Mouse (Mus musculus): ENCODE measurements around the gene Ddr1. TPM values are rescaled to one million over a fixed set of nuclear protein-coding genes. Genes with fewer than 3 reads are reported as not detected.
A peak's percentile ranks its signal among the peaks of the same experiment; 100 is the strongest.

Gene Ddr1
- total RNA-seq, 2 experiments from 2014 or later, result 69.6 to 71.4 TPM

GRCm38 (mm10) chr17:35725286-35726232, 21.1 kb upstream of the Ddr1 start:
- DNase-seq (ENCODE audit: low spot score in 2 of 2), result peak; percentile 90 to 96

DNA sequence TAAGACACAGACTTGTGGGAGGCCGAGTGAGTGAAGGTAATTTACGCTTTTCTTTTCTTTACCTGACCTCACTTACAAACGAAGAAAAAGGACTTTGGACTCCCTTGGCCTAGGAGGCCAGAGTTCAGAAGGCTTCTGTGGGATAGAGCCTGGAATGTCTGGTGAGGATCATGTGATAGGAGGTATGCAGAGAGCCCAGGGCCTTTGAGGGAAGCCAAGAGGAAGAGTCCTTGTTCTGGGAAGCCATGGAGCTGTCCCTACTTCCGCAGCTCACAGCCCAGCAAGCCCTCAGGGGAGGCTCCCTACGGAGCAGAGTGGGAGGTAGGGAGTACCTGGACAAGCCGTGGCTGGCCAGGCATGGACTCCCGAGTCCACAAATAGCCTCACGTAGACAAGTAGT, 17.3 kb upstream of the Ddr1 start:
- DNase-seq (ENCODE audit: low spot score in 2 of 2), result no peak

DNA sequence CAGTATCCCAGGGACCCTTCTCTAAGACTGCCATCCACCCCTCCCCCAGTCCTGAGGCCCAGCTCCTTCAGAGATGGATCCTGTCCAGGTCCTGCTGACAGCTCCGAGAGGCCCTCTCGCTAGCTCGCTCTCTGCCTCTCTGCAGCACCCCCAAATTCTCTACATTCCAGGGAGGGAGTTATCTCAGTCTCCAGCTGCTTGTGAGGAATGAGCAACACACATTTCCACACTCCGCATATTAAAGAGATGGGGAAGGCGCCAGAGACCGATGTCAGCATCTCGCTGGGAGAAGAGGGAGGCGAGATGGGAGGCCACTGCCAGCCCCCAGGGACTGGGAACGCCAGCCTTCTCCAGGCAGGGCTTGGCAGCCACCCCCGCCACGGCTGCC, 15.9 kb upstream of the Ddr1 start:
- DNase-seq (ENCODE audit: low spot score in 2 of 2), result peak in 1 of 2 experiments; percentile 55

GRCm38 (mm10) chr17:35719616-35720339, 15.4 kb upstream of the Ddr1 start:
- no peak for DNase-seq (ENCODE audit: low spot score in 2 of 2)

DNA sequence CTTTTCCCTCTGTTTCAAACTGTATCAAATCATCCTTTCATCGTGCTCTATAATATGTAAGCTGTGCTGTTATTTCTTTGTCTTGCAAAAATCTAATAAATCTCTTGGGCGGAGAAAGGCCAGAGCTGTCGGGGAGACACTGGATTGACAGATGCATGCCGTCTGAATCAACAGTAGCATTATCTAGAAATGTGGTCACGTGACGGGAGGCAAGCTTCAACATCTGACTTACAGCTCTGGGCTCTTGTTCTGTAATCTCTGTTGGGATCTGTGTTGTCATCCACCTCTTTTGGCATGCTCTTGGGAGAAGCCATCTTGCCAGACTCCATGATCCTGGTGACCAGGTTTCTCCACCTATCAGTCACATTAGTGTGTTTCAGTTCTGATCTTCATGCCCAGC, 12.7 kb upstream of the Ddr1 start:
- DNase-seq (ENCODE audit: low spot score in 2 of 2), result no peak

DNA sequence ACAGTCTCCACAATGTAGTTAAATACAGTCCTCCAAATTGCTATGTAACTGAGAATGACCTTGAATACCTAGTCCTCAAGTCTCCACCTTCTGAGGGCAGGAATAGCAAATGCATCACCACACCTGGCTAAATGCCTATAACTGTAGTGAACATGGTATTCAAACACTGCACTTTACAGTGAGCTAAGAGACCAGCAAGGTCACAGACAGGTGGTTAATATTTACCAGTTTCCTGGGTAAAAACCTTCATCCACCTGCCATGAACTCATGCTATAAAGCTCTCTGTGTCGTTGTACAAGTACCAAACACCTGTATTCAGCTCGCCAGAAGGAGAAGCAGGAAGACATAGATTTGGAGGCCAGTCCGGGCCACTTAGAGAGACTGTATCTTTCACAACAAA, 11.7 kb upstream of the Ddr1 start:
- DNase-seq (ENCODE audit: low spot score in 2 of 2), result no peak

DNA sequence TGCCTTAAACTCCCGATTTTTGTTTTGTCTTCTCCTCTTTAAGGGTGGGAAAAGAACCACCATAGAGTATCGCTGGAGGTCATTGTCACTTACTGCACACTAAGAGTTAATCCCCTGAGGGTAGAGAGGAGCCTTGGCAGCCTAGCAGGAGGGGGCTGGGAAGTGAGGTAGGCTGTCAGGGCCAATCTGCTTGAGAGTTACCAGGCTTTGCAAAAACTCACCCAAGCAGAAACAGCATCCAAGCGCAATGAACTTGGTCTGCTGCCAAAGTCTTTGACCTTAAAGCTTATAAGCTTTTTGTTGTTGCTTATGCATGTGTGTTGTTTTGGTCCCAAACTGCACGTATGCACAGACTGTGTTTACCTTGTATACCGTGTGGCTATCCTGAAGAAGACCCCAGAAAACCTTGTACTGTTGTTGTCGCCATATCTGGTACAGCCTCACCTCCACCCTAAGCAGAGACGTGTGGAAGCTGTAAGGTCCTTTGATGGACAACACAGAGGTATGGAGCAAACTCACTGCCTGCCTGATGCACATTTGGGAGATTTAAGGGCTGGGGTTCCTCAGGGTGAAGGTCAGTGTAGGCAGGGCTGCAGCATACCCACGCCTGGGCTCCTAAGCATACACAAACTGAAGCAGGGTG, 6.4 kb upstream of the Ddr1 start:
- DNase-seq (ENCODE audit: low spot score in 2 of 2), result no peak

DNA sequence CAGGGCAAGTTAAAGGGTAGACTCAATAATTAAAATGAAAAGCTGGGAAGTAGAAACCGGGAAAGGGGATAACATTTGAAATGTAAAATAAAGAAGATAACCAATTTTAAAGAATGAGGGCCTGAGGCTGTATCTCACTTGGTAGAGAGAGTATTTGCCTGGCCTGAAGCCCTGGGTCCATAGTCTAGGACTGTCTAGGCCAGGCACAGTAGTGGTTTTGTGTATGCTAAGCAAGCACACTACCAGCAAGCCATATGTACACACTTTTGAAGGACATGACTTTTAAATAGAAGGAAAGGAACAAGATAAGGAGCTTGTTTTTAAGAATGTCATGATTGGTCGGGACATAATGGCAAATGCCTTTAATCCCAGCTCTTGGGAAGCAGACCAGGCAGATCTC, 4.2 kb upstream of the Ddr1 start:
- DNase-seq (ENCODE audit: low spot score in 2 of 2), result no peak

DNA sequence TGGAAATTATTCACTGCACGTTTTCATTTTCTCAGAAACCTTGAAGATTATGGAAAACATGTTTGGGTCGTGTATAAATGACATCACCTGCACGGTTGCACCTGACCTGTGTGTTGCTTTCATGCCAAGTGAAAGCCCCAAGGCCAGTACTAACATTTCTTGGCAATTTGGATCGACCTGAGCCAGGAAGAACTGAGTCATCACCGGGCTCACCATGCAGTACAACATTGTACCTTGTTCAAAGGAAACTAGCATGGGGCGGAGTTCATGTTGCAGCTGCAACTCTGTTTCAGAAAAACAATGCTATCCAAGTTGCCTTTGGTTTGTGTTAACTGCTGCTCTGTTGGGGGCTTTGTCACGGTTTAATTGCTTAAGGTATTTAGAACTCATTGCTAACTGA, 3.5 kb upstream of the Ddr1 start:
- DNase-seq (ENCODE audit: low spot score in 2 of 2), result no peak

- DNase-seq (ENCODE audit: low spot score in 2 of 2), result no peak
Measured at GRCm38 (mm10) chr17:35705836-35706235, 1.4 kb upstream of the Ddr1 start.

GRCm38 (mm10) chr17:35703751-35704271, 610 bp downstream of the Ddr1 start:
- DNase-seq (ENCODE audit: low spot score in 2 of 2), result peak in 1 of 2 experiments; percentile 59

DNA sequence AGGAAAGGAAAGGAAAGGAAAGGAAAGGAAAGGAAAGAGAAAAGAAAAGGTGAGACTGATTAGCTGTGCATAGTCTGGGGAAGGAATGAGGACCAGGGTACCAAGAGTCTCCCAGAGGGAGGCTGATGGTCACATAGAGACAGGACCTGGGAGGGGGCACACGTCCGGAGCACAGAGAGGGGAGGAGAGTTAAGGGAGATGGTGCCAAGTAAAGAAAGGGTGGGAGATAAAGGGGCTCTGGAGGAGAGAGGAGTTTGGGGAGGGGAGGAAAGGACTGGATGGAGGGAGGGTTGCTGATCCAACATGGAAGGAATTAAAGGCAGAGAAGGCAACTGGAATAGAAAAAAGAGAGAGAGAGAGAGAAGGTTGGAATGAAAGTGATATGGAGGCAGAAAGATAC, 1.4 kb downstream of the Ddr1 start:
- no peak for DNase-seq (ENCODE audit: low spot score in 2 of 2)

- no peak for DNase-seq (ENCODE audit: low spot score in 2 of 2)
Measured at GRCm38 (mm10) chr17:35702605-35703004, 1.8 kb downstream of the Ddr1 start.

- peak in 1 of 2 experiments; percentile 57 for DNase-seq (ENCODE audit: low spot score in 2 of 2)
Measured at GRCm38 (mm10) chr17:35701978-35702461, 2.4 kb downstream of the Ddr1 start.

- DNase-seq (ENCODE audit: low spot score in 2 of 2), result peak in 1 of 2 experiments; percentile 48
Measured at GRCm38 (mm10) chr17:35701203-35701977, 3.0 kb downstream of the Ddr1 start.

DNA sequence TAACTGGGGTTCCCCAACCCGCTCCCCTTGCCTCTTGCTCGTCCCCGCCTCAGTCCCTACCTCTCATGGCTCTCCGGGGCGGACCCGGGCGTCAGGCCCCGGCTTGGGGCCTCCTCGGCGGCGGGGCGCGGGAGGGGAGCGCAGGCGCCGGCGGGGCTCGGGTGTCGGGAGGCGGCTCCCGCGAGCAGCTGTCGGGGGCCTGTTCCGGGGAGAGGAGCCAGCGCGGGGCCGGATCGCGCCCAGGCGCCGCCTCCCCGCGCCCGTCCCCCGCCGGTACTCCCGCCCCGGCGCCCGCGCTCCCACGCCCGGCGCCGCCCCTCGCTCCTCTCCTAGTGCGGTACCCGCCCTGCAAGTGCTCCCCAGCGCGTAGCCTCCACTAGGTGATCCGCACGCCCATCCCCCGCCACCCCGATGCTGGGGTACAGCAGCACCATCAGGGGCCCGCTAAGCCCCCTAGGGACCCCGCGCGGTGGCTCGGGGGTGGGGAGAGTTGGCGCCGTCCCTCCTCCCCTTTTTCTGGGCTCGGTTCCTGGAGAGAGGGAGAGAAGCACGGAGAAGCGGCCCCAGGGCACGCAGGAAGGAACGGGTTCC, 4.0 kb downstream of the Ddr1 start:
- DNase-seq (ENCODE audit: low spot score in 2 of 2), result peak; percentile 80 to 86

DNA sequence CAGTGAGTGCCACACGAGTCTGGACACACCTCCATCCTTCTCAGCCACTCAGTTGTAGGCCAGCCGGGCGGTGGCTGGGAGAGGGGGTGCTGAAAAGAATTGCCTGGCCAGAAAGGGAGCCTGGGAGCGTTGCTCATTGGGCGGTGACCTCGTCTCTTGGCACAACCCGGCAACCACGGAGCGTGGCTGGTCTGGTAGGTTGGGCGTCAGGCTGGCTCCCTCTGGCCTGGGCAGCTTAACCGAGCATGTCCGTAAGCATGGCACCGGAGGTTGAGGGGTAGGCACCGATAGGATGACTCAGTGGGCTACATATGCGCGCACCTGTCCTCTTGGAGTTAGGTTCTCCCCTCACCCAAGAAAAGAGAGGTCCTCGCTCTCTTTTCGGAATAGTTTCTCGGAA, 4.5 kb downstream of the Ddr1 start:
- peak; percentile 72 to 82 for DNase-seq (ENCODE audit: low spot score in 2 of 2)

DNA sequence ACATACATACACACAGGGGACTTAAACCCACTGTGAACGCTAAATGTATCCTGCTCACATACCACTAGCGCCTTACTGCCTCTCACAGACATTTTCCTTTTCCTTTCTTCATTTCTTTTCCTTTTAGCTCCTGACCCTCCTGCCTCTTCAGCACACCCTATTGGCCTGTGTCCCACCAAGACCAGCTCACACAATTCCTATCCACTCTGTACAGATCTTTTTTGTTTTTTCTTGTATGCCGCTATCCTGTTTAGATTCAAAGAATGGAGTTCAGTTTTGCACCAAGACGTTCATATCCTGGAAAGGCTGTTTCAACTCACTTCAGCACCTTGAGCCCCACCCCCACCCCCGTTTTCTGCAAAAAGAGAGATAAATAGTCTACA, 5.9 kb downstream of the Ddr1 start:
- DNase-seq (ENCODE audit: low spot score in 2 of 2), result no peak

- DNase-seq (ENCODE audit: low spot score in 2 of 2), result no peak
Measured at GRCm38 (mm10) chr17:35697759-35698500, 6.5 kb downstream of the Ddr1 start.

- no peak for DNase-seq (ENCODE audit: low spot score in 2 of 2)
Measured at GRCm38 (mm10) chr17:35697429-35697758, 7.0 kb downstream of the Ddr1 start.
